Mouse (Mus musculus): ENCODE measurements around the gene Vmn1r39.
"Not testable (repeated sequence)": the region's sequence is repeated elsewhere in the genome, so short reads cannot be mapped to it uniquely, and the experiment has no call there.

Gene Vmn1r39

GRCm38 (mm10) chr6:66810509-66810908 lies at the start of gene Vmn1r39:
Vmn1r39 (minus strand) TSS chr6:66810609.
- no peak for DNase-seq

GRCm38 (mm10) chr6:66859391-66859790 lies 49.0 kb upstream of the Vmn1r39 start:
- DNase-seq, result no peak

GRCm38 (mm10) chr6:66858356-66858755 lies 47.9 kb upstream of the Vmn1r39 start:
- no peak for DNase-seq

GRCm38 (mm10) chr6:66856236-66856635 lies 45.8 kb upstream of the Vmn1r39 start:
- no peak for DNase-seq

GRCm38 (mm10) chr6:66848936-66849335 lies 38.5 kb upstream of the Vmn1r39 start:
- no peak for DNase-seq

GRCm38 (mm10) chr6:66840631-66841030 lies 30.2 kb upstream of the Vmn1r39 start:
- peak; percentile 42 to 43 for DNase-seq

GRCm38 (mm10) chr6:66836932-66837331 lies 26.5 kb upstream of the Vmn1r39 start:
- peak in 1 of 2 experiments; percentile 3 for DNase-seq

GRCm38 (mm10) chr6:66806311-66806710 lies 4.1 kb downstream of the Vmn1r39 start:
- no peak for DNase-seq

- no peak for DNase-seq
These were observed 4.7 kb downstream of the Vmn1r39 start for GRCm38 (mm10) chr6:66805713-66806112.

- not testable (repeated sequence) for DNase-seq
These were observed 27.9 kb downstream of the Vmn1r39 start, which contains the start of gene Vmn1r38 for GRCm38 (mm10) chr6:66782527-66782926. Vmn1r38 (minus strand) TSS chr6:66782627.

Data from cerebellum, postnatal 10 days (tissue).